Mouse (Mus musculus): ENCODE measurements around the gene Dnajc5. TPM values are rescaled to one million over a fixed set of nuclear protein-coding genes. Genes with fewer than 3 reads are reported as not detected.

Gene Dnajc5
- total RNA-seq, 2 experiments from 2014 or later = 300 to 308 TPM

- intact Hi-C loops (cut with DNase I) = loop anchor here (5.0 kb wide), 2 partner anchors 85 to 105 kb away; no protein-coding TSS in a partner anchor
- peak; percentile 38 to 41 for DNase-seq (ENCODE audit: low spot score in 2 of 2)
Measured at GRCm38 (mm10) chr2:181497548-181497875, 22.8 kb upstream of the Dnajc5 start.

GRCm38 (mm10) chr2:181498644-181499043 is 21.6 kb upstream of the Dnajc5 start:
- intact Hi-C loops (cut with DNase I) = loop anchor here (5.0 kb wide), 2 partner anchors 86 to 106 kb away; no protein-coding TSS in a partner anchor
- DNase-seq (ENCODE audit: low spot score in 2 of 2) = no peak

GRCm38 (mm10) chr2:181509191-181509590 is 11.1 kb upstream of the Dnajc5 start:
- intact Hi-C loops (cut with DNase I) = no loop called here

GRCm38 (mm10) chr2:181511231-181511630 is 9.1 kb upstream of the Dnajc5 start:
- DNase-seq (ENCODE audit: low spot score in 2 of 2) = no peak
- intact Hi-C loops (cut with DNase I) = no loop called here

More at GRCm38 (mm10) chr2:181509191-181509590, 11.1 kb upstream of the Dnajc5 start:
- no peak for DNase-seq (ENCODE audit: low spot score in 2 of 2)

GRCm38 (mm10) chr2:181519201-181519600 is 1.1 kb upstream of the Dnajc5 start:
- intact Hi-C loops (cut with DNase I) = no loop called here

GRCm38 (mm10) chr2:181520936-181521227 is 597 bp downstream of the Dnajc5 start:
- intact Hi-C loops (cut with DNase I) = loop anchor here (5.0 kb wide), 1 partner anchor 61 kb away; the partner anchor contains the start of gene Uckl1
- DNase-seq (ENCODE audit: low spot score in 2 of 2) = no peak

More at GRCm38 (mm10) chr2:181519201-181519600, 1.1 kb upstream of the Dnajc5 start:
- DNase-seq (ENCODE audit: low spot score in 2 of 2) = no peak

- no peak for DNase-seq (ENCODE audit: low spot score in 2 of 2)
- intact Hi-C loops (cut with DNase I) = loop anchor here (5.0 kb wide), 1 partner anchor 61 kb away; the partner anchor contains the start of gene Uckl1
Measured at GRCm38 (mm10) chr2:181521491-181521890, 1.2 kb downstream of the Dnajc5 start.

GRCm38 (mm10) chr2:181522811-181523210 is 2.5 kb downstream of the Dnajc5 start:
- DNase-seq (ENCODE audit: low spot score in 2 of 2) = peak; percentile 26 to 35
- intact Hi-C loops (cut with DNase I) = loop anchor here (5.0 kb wide), 1 partner anchor 59 kb away; the partner anchor contains the start of gene Uckl1

- intact Hi-C loops (cut with DNase I) = no loop called here
Measured at GRCm38 (mm10) chr2:181525526-181525925, 5.2 kb downstream of the Dnajc5 start.

GRCm38 (mm10) chr2:181529076-181529475 is 8.8 kb downstream of the Dnajc5 start:
- intact Hi-C loops (cut with DNase I) = no loop called here
- no peak for DNase-seq (ENCODE audit: low spot score in 2 of 2)

More at GRCm38 (mm10) chr2:181525526-181525925, 5.2 kb downstream of the Dnajc5 start:
- DNase-seq (ENCODE audit: low spot score in 2 of 2) = no peak

GRCm38 (mm10) chr2:181532589-181532988 is 12.3 kb downstream of the Dnajc5 start:
- DNase-seq (ENCODE audit: low spot score in 2 of 2) = no peak
- intact Hi-C loops (cut with DNase I) = no loop called here

GRCm38 (mm10) chr2:181536410-181536809 is 16.1 kb downstream of the Dnajc5 start:
- no peak for DNase-seq (ENCODE audit: low spot score in 2 of 2)
- intact Hi-C loops (cut with DNase I) = no loop called here

- intact Hi-C loops (cut with DNase I) = no loop called here
Measured at GRCm38 (mm10) chr2:181537444-181538047, 17.3 kb downstream of the Dnajc5 start.

GRCm38 (mm10) chr2:181541761-181542380 is 21.6 kb downstream of the Dnajc5 start:
- intact Hi-C loops (cut with DNase I) = no loop called here
- no peak for DNase-seq (ENCODE audit: low spot score in 2 of 2)

More at GRCm38 (mm10) chr2:181537444-181538047, 17.3 kb downstream of the Dnajc5 start:
- DNase-seq (ENCODE audit: low spot score in 2 of 2) = peak; percentile 65 to 82

- intact Hi-C loops (cut with DNase I) = no loop called here
Measured at GRCm38 (mm10) chr2:181546142-181546541, 25.9 kb downstream of the Dnajc5 start.

GRCm38 (mm10) chr2:181548227-181548626 is 27.9 kb downstream of the Dnajc5 start:
- intact Hi-C loops (cut with DNase I) = no loop called here
- DNase-seq (ENCODE audit: low spot score in 2 of 2) = no peak

More at GRCm38 (mm10) chr2:181546142-181546541, 25.9 kb downstream of the Dnajc5 start:
- DNase-seq (ENCODE audit: low spot score in 2 of 2) = no peak

- no peak for DNase-seq (ENCODE audit: low spot score in 2 of 2)
- intact Hi-C loops (cut with DNase I) = no loop called here
Measured at GRCm38 (mm10) chr2:181548682-181549081, 28.4 kb downstream of the Dnajc5 start.

- no peak for DNase-seq (ENCODE audit: low spot score in 2 of 2)
- intact Hi-C loops (cut with DNase I) = no loop called here
Measured at GRCm38 (mm10) chr2:181550233-181550632, 29.9 kb downstream of the Dnajc5 start.

GRCm38 (mm10) chr2:181553772-181554171 is 33.5 kb downstream of the Dnajc5 start:
- intact Hi-C loops (cut with DNase I) = no loop called here
- DNase-seq (ENCODE audit: low spot score in 2 of 2) = no peak

GRCm38 (mm10) chr2:181567338-181567737 is 47.1 kb downstream of the Dnajc5 start:
- no peak for DNase-seq (ENCODE audit: low spot score in 2 of 2)
- intact Hi-C loops (cut with DNase I) = no loop called here

Data from left cerebral cortex, postnatal 14 days (tissue).